Mouse (Mus musculus): ENCODE results near the gene Chchd3. TPM values are rescaled to one million over a fixed set of nuclear protein-coding genes. Genes with fewer than 3 reads are reported as not detected.

The Chchd3 gene
- total and polyA plus RNA-seq, 3 experiments = 145 to 246 (median 190) TPM

DNA sequence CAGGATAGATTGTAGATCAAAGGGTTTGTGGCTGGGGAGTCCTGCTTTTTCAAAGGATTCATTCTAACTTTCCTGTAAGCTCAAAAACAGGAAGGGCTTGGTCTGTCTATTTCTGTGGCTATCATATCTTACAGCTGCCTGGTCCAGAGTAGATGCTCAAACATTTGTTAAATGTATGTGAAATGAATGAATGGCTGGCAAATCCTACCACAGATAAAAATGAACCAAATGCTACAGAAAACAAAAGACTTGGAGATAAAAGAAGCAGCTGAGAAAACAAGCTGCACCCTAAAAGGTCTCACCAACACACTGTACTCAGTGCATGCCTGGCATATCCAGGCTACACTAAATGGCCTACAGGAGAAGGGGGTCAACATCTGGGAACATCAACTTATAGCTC, 88.1 kb downstream of the Chchd3 start:
- no peak for DNase-seq (ENCODE audit: low spot score)
- Histone ChIP-seq H3K4me3 (ENCODE audit: low read depth, low read length) (no peak overlapping the region), H3K4me1 (ENCODE audit: insufficient read depth, low read depth, low read length) (peaks cover 21% of the 10 kb centered on the region), H3K9me3 (replicated peaks) (no peaks in the 10 kb centered on the region), H3K27me3 (ENCODE audit: insufficient read depth, low read length) (no peaks in the 10 kb centered on the region), H3K36me3 (replicated peaks) (peaks cover 39% of the 10 kb centered on the region)
- TF ChIP-seq CTCF (IDR thresholded peaks at IDR 0.05; ENCODE audit: low read depth, low read length) (no peak), GATA1 (IDR thresholded peaks at IDR 0.05; ENCODE audit: borderline replicate concordance, low read length) (no peak), TAL1 (conservative IDR thresholded peaks at IDR 0.05; ENCODE audit: low read depth, low read length) (no peak), POLR2AphosphoS5 (IDR thresholded peaks at IDR 0.05; ENCODE audit: insufficient replicate concordance, low read depth, low read length) (no peak), GATA2 (IDR thresholded peaks at IDR 0.05; ENCODE audit: borderline replicate concordance, low read depth, low read length) (no peak)
- ATAC-seq (ENCODE audit: extremely low read depth, insufficient number of reproducible peaks, low FRiP score, poor library complexity, severe bottlenecking) = no peak

DNA sequence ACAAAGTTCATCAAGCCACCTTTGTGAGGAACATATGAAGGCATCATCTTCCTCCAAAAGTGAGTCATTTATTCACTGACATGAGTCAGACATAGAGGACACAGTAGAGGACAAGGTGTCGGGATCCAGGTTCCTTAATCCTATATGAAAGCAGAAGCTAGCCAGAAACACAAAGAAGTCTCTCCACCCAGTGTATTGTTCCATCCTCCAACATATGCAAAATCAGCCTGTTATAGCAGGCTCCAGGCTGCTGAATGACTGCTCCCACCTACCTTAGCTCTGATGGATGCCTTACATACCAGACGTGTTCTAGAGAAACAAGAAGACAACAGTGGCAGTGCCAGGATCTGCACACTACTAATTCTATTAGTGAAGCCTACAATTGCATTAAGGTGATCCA, 91.1 kb downstream of the Chchd3 start:
- Histone ChIP-seq H3K36me3 (replicated peaks) (peaks cover 55% of the 10 kb centered on the region), H3K9me3 (replicated peaks) (no peaks in the 10 kb centered on the region), H3K27me3 (ENCODE audit: insufficient read depth, low read length) (no peaks in the 10 kb centered on the region), H3K4me1 (ENCODE audit: insufficient read depth, low read depth, low read length) (peaks cover 8% of the 10 kb centered on the region; the same call in 1 of the 2 replicates), H3K4me3 (ENCODE audit: low read depth, low read length) (no peak overlapping the region)
- ATAC-seq (ENCODE audit: extremely low read depth, insufficient number of reproducible peaks, low FRiP score, poor library complexity, severe bottlenecking) = no peak
- TF ChIP-seq GATA2 (IDR thresholded peaks at IDR 0.05; ENCODE audit: borderline replicate concordance, low read depth, low read length) = no peak
- no peak for TF ChIP-seq CTCF (IDR thresholded peaks at IDR 0.05; ENCODE audit: low read depth, low read length)
- TF ChIP-seq GATA1 (IDR thresholded peaks at IDR 0.05; ENCODE audit: borderline replicate concordance, low read length) = no peak
- no peak for TF ChIP-seq POLR2AphosphoS5 (IDR thresholded peaks at IDR 0.05; ENCODE audit: insufficient replicate concordance, low read depth, low read length)
- no peak for DNase-seq (ENCODE audit: low spot score)

DNA sequence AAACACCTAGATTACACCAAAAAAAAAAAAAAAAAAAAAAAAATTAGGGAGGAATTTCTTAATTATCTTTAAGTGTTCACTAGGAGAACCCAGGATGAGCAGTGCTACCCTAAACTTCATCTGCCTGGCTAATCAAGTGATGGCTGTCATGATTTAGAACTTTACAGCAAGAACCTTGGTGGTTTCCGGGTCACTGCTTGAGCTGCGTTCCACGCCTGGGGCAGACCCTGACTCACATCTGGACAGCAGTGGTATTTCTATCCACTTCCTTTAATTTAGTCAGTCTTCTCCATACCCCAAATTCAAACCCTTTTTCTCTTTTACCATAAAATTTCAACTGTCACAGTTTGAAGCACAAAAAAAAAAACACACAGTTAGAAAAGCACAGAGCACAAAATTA, 98.0 kb downstream of the Chchd3 start:
- H3K9me3 ChIP-seq (replicated peaks) = no peaks in the 10 kb centered on the region
- DNase-seq (ENCODE audit: low spot score) (no peak), ATAC-seq (ENCODE audit: extremely low read depth, insufficient number of reproducible peaks, low FRiP score, poor library complexity, severe bottlenecking) (no peak)
- TF ChIP-seq TAL1 (conservative IDR thresholded peaks at IDR 0.05; ENCODE audit: low read depth, low read length) (no peak), GATA1 (IDR thresholded peaks at IDR 0.05; ENCODE audit: borderline replicate concordance, low read length) (no peak), CTCF (IDR thresholded peaks at IDR 0.05; ENCODE audit: low read depth, low read length) (no peak), POLR2AphosphoS5 (IDR thresholded peaks at IDR 0.05; ENCODE audit: insufficient replicate concordance, low read depth, low read length) (no peak), GATA2 (IDR thresholded peaks at IDR 0.05; ENCODE audit: borderline replicate concordance, low read depth, low read length) (no peak)
- H3K36me3 ChIP-seq (replicated peaks) = peaks cover 46% of the 10 kb centered on the region
- no peaks in the 10 kb centered on the region for H3K4me1 ChIP-seq (ENCODE audit: insufficient read depth, low read depth, low read length)
- H3K27me3 ChIP-seq (ENCODE audit: insufficient read depth, low read length) = no peaks in the 10 kb centered on the region
- H3K4me3 ChIP-seq (ENCODE audit: low read depth, low read length) = no peak overlapping the region

DNA sequence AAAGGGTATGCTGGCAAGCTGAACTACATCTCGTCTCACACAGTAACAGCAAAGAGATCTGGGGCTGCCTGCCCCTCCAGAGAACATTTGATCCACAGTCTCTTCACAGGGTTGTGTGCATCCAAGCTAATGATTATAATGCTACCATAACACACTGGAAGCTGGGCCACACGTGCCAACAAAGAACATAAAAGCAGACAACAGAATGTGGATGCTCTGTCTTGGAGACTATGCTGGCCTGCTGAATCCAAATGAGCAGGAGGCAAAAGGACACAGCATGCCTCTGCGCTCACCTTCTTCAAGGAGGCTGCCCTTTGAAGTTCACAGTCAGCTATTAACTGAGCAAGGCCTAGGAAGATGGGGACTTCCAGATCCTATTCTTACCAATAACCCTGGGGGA, 98.6 kb downstream of the Chchd3 start:
- ATAC-seq (ENCODE audit: extremely low read depth, insufficient number of reproducible peaks, low FRiP score, poor library complexity, severe bottlenecking) (no peak), DNase-seq (ENCODE audit: low spot score) (no peak)
- Histone ChIP-seq H3K4me3 (ENCODE audit: low read depth, low read length) (no peak overlapping the region), H3K4me1 (ENCODE audit: insufficient read depth, low read depth, low read length) (no peaks in the 10 kb centered on the region), H3K27me3 (ENCODE audit: insufficient read depth, low read length) (no peaks in the 10 kb centered on the region), H3K9me3 (replicated peaks) (no peaks in the 10 kb centered on the region), H3K36me3 (replicated peaks) (peaks cover 40% of the 10 kb centered on the region)
- TF ChIP-seq GATA2 (IDR thresholded peaks at IDR 0.05; ENCODE audit: borderline replicate concordance, low read depth, low read length) (no peak), GATA1 (IDR thresholded peaks at IDR 0.05; ENCODE audit: borderline replicate concordance, low read length) (no peak), POLR2AphosphoS5 (IDR thresholded peaks at IDR 0.05; ENCODE audit: insufficient replicate concordance, low read depth, low read length) (no peak), TAL1 (conservative IDR thresholded peaks at IDR 0.05; ENCODE audit: low read depth, low read length) (no peak), CTCF (IDR thresholded peaks at IDR 0.05; ENCODE audit: low read depth, low read length) (no peak)

DNA sequence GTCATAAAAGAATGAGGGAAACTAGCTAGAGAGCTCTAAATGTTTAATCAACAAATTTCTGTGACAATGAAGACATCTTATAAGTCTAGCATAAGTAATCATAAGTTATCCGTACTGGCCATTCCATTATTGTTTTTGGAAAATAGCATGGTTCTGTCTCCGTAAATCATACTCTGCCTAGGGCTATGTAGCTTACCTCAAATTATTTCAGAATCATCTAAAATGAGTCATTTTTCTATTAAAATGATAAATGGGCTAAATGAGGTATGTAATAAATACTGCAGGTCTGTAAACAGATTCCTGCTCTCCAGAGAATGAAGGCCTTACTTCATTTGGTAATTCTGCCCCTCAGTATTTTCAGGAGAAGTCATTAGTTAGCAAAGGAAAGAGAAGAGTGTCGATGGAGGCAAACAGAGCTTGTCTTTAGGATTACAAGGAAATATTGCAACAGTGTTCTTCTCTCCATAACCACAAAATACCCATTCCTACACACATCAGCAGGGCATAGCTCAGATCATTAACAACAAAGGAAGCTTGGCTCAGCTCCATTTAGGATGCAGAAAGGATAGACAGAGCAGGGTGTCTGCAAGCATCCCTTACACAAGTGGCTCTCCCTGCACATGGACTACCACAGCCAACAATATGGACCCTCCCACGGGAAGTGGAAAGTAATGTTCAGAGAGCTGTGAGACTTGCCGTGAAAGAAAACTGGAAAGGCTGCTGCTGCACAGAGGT, 100.1 kb downstream of the Chchd3 start:
- Histone ChIP-seq H3K4me1 (ENCODE audit: insufficient read depth, low read depth, low read length) (no peaks in the 10 kb centered on the region), H3K27me3 (ENCODE audit: insufficient read depth, low read length) (no peaks in the 10 kb centered on the region), H3K4me3 (ENCODE audit: low read depth, low read length) (no peak overlapping the region), H3K36me3 (replicated peaks) (peaks cover 33% of the 10 kb centered on the region), H3K9me3 (replicated peaks) (no peaks in the 10 kb centered on the region)
- DNase-seq (ENCODE audit: low spot score) = no peak
- TF ChIP-seq GATA1 (IDR thresholded peaks at IDR 0.05; ENCODE audit: borderline replicate concordance, low read length) (no peak), TAL1 (conservative IDR thresholded peaks at IDR 0.05; ENCODE audit: low read depth, low read length) (no peak), CTCF (IDR thresholded peaks at IDR 0.05; ENCODE audit: low read depth, low read length) (no peak), GATA2 (IDR thresholded peaks at IDR 0.05; ENCODE audit: borderline replicate concordance, low read depth, low read length) (no peak), POLR2AphosphoS5 (IDR thresholded peaks at IDR 0.05; ENCODE audit: insufficient replicate concordance, low read depth, low read length) (no peak)
- ATAC-seq (ENCODE audit: extremely low read depth, insufficient number of reproducible peaks, low FRiP score, poor library complexity, severe bottlenecking) = no peak

DNA sequence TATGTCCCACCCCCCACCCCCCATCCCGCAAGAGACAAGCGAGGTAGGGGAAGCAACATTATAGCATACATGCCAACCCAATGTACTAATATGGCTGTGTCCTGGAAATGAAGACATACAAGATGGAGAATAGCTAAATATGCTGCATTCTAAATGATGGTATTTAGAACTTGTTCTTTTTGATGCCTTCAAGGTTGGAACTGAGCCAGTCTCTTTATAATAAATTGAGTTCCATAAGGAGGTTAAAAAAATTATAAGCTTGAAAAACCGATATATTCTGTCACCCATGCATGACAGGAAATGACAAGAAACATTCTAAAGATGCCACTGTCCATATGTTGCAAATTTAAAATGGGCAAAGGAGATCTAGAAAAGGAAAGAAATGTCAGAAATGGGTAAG, 104.6 kb downstream of the Chchd3 start:
- H3K9me3 ChIP-seq (replicated peaks) = no peaks in the 10 kb centered on the region

More for the DNA sequence above, 104.6 kb downstream of the Chchd3 start:
- peaks cover 31% of the 10 kb centered on the region for H3K36me3 ChIP-seq (replicated peaks)
- TF ChIP-seq GATA1 (IDR thresholded peaks at IDR 0.05; ENCODE audit: borderline replicate concordance, low read length) (no peak), POLR2AphosphoS5 (IDR thresholded peaks at IDR 0.05; ENCODE audit: insufficient replicate concordance, low read depth, low read length) (no peak), TAL1 (conservative IDR thresholded peaks at IDR 0.05; ENCODE audit: low read depth, low read length) (no peak), GATA2 (IDR thresholded peaks at IDR 0.05; ENCODE audit: borderline replicate concordance, low read depth, low read length) (no peak), CTCF (IDR thresholded peaks at IDR 0.05; ENCODE audit: low read depth, low read length) (no peak)
- no peaks in the 10 kb centered on the region for H3K27me3 ChIP-seq (ENCODE audit: insufficient read depth, low read length)
- no peak for DNase-seq (ENCODE audit: low spot score)
- no peak for ATAC-seq (ENCODE audit: extremely low read depth, insufficient number of reproducible peaks, low FRiP score, poor library complexity, severe bottlenecking)
- H3K4me3 ChIP-seq (ENCODE audit: low read depth, low read length) = no peak overlapping the region
- no peaks in the 10 kb centered on the region for H3K4me1 ChIP-seq (ENCODE audit: insufficient read depth, low read depth, low read length)

Measured in G1E (cell line).